Mouse (Mus musculus) MEL (cell line): ENCODE measurements around the gene 2310033P09Rik.

ENCODE experiments used
- CTCF ChIP-seq, 3 experiments: IDR thresholded peaks in 2 of 3; conservative IDR thresholded peaks in 1 of 3; 2 replicates each; pipeline ENCODE4 v1.5.1; 2011 to 2012; ENCODE audit warnings: low read length in 3 of 3, low read depth in 2 of 3, mild to moderate bottlenecking in 2 of 3, improper control_type of control experiment in 1 of 3, inconsistent platforms in 1 of 3, mixed read lengths in 1 of 3, moderate library complexity in 1 of 3; ENCODE audit not compliant: control insufficient read depth in 1 of 3, insufficient read depth in 1 of 3, poor library complexity in 1 of 3, severe bottlenecking in 1 of 3
- E2F4 ChIP-seq: IDR thresholded peaks from 2 replicates; pipeline ENCODE4 v1.6.1; 2011; ENCODE audit warnings: low read depth, low read length, improper control_type of control experiment, borderline replicate concordance
- EP300 ChIP-seq, 2 experiments: IDR thresholded peaks; 2 replicates each; pipeline ENCODE4 v1.6.1; 2011; ENCODE audit warnings: improper control_type of control experiment in 2 of 2, low read length in 2 of 2, low read depth in 1 of 2, mild to moderate bottlenecking in 1 of 2
- HCFC1 ChIP-seq: IDR thresholded peaks from 2 replicates; pipeline ENCODE4 v1.6.1; 2012; ENCODE audit warnings: low read depth, mild to moderate bottlenecking, inconsistent platforms, low read length, improper control_type of control experiment, moderate library complexity
- JUND ChIP-seq: IDR thresholded peaks from 2 replicates; pipeline ENCODE4 v1.6.1; 2011; ENCODE audit warnings: low read depth, mild to moderate bottlenecking, improper control_type of control experiment, low read length
- MXI1 ChIP-seq: IDR thresholded peaks from 2 replicates; pipeline ENCODE4 v1.6.1; 2011; ENCODE audit warnings: mild to moderate bottlenecking, low read depth, low read length, improper control_type of control experiment
- MYB ChIP-seq: IDR thresholded peaks from 2 replicates; pipeline ENCODE4 v1.6.1; 2011; ENCODE audit warnings: mild to moderate bottlenecking, low read depth, low read length, improper control_type of control experiment
- POLR2A ChIP-seq, 2 experiments: IDR thresholded peaks; 2 replicates each; pipeline ENCODE4 v1.6.1; 2011 to 2012; ENCODE audit warnings: low read length in 2 of 2, mild to moderate bottlenecking in 2 of 2, control low read depth in 1 of 2, improper control_type of control experiment in 1 of 2, low read depth in 1 of 2, moderate library complexity in 1 of 2; ENCODE audit not compliant: control insufficient read depth in 1 of 2, insufficient read depth in 1 of 2, poor library complexity in 1 of 2
- SIN3A ChIP-seq: IDR thresholded peaks from 2 replicates; pipeline ENCODE4 v1.6.1; 2012; ENCODE audit warnings: low read length, improper control_type of control experiment, inconsistent platforms
- TAL1 ChIP-seq: IDR thresholded peaks from 2 replicates; pipeline ENCODE4 v1.6.1; 2012; ENCODE audit warnings: mild to moderate bottlenecking, inconsistent platforms, low read length, moderate library complexity, mixed read lengths
- TCF12 ChIP-seq: IDR thresholded peaks from 2 replicates; pipeline ENCODE4 v1.6.1; 2014; ENCODE audit warnings: low read depth, mild to moderate bottlenecking, inconsistent platforms, low read length, improper control_type of control experiment, moderate library complexity
- UBTF ChIP-seq: IDR thresholded peaks from 2 replicates; pipeline ENCODE4 v1.6.1; 2012; ENCODE audit warnings: low read depth, mild to moderate bottlenecking, inconsistent platforms, low read length, improper control_type of control experiment, moderate library complexity, borderline replicate concordance; ENCODE audit not compliant: insufficient read depth
- ZNF384 ChIP-seq: IDR thresholded peaks from 2 replicates; pipeline ENCODE4 v1.6.1; 2012; ENCODE audit warnings: low read depth, mild to moderate bottlenecking, inconsistent platforms, low read length, improper control_type of control experiment

DNA sequence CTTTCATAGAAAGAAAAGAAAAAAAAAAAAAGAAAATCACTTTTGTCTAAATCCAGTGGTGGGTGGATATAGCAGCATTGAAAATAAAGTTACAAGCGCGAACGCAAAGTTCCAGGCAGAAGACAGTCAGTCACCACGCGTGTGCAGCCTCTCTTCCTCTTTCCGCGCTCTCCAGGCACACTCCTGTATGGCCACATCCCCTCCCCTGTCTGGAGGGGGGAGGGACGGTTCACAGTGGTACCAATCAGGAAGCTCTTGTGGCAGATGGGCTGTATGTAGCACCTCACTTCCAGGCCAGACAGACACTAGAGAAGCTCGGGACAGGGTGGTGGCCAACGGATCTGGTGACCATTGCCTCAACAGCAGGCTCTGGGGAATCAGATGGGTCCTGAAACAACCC, 40.0 kb downstream of the 2310033P09Rik start:
- no peak for TF ChIP-seq HCFC1
- no peak for TF ChIP-seq TAL1
- no peak for TF ChIP-seq CTCF (IDR thresholded peaks at IDR 0.05 in 2 of 3, conservative IDR thresholded peaks at IDR 0.05 in 1 of 3; ENCODE audit: control insufficient read depth in 1 of 3, insufficient read depth in 1 of 3, low read depth in 2 of 3, low read length in 3 of 3, poor library complexity in 1 of 3, severe bottlenecking in 1 of 3)
- no peak for TF ChIP-seq E2F4
- no peak for TF ChIP-seq POLR2A (IDR thresholded peaks at IDR 0.05; ENCODE audit: control insufficient read depth in 1 of 2, insufficient read depth in 1 of 2, low read depth in 1 of 2, low read length in 2 of 2, poor library complexity in 1 of 2)
- TF ChIP-seq MYB: no peak
- no peak for TF ChIP-seq JUND
- no peak for TF ChIP-seq TCF12
- TF ChIP-seq EP300 (IDR thresholded peaks at IDR 0.05; ENCODE audit: low read depth in 1 of 2, low read length in 2 of 2): no peak
- TF ChIP-seq MXI1: no peak
- TF ChIP-seq ZNF384: no peak
- no peak for TF ChIP-seq SIN3A
- no peak for TF ChIP-seq UBTF
